Mouse (Mus musculus) forebrain, embryonic 13.5 days (tissue): Measurements from ENCODE around the gene Abcb4. TPM values are rescaled to one million over a fixed set of nuclear protein-coding genes. Genes with fewer than 3 reads are reported as not detected.

Experiments
- ATAC-seq: fragments of 200-750 bp; cut with Nextera tagmentation; 2 replicates; pipeline ENCODE4 v1.8.0; 2017
- H3K27ac ChIP-seq: fragments of 300-500 bp; sonication (generic); 2 replicates; pipeline ENCODE4 v1.5.1; 2015; ENCODE audit warnings: inconsistent platforms, mild to moderate bottlenecking, moderate library complexity
- H3K27me3 ChIP-seq: fragments of 300-500 bp; sonication (generic); 2 replicates; pipeline ENCODE4 v1.6.1; 2015; ENCODE audit warnings: mild to moderate bottlenecking, inconsistent platforms
- H3K36me3 ChIP-seq: fragments of 300-500 bp; sonication (generic); 2 replicates; pipeline ENCODE4 v1.6.1; 2015; ENCODE audit warnings: mild to moderate bottlenecking, inconsistent platforms; ENCODE audit not compliant: poor library complexity, severe bottlenecking
- H3K4me1 ChIP-seq: fragments of 300-500 bp; sonication (generic); 2 replicates; pipeline ENCODE4 v1.6.1; 2015; ENCODE audit warnings: inconsistent platforms
- H3K4me2 ChIP-seq: fragments of 300-500 bp; sonication (generic); 2 replicates; pipeline ENCODE4 v1.6.1; 2015; ENCODE audit warnings: inconsistent platforms, mild to moderate bottlenecking, moderate library complexity
- H3K4me3 ChIP-seq: fragments of 300-500 bp; sonication (generic); 2 replicates; pipeline ENCODE4 v1.5.1; 2015; ENCODE audit warnings: mild to moderate bottlenecking, inconsistent platforms
- H3K9ac ChIP-seq: fragments of 300-500 bp; sonication (generic); 2 replicates; pipeline ENCODE4 v1.6.1; 2015; ENCODE audit warnings: mild to moderate bottlenecking, inconsistent platforms
- H3K9me3 ChIP-seq: fragments of 300-500 bp; sonication (generic); replicated peaks from 2 replicates; pipeline ENCODE4 v1.6.1; 2016; ENCODE audit warnings: inconsistent platforms
- WGBS: fragments of 180-500 bp; shearing (Covaris S2); methylation state at CpG from one replicate; pipeline ENCODE4 v1.1.7; 2015; 5-methylcytosine and 5-hydroxymethylcytosine counted together
- polyA plus RNA-seq: library from polyadenylated mRNA; unstranded; fragments of >200 nt; fragmentation: Nextera tagmentation; extraction: Ambion mirVana; gene quantifications from 2 replicates; pipeline ENCODE4 v1.2.1, GENCODE M21; 2015

Gene Abcb4
- polyA plus RNA-seq, 1 experiment from 2014 or later: 0.45 TPM

DNA sequence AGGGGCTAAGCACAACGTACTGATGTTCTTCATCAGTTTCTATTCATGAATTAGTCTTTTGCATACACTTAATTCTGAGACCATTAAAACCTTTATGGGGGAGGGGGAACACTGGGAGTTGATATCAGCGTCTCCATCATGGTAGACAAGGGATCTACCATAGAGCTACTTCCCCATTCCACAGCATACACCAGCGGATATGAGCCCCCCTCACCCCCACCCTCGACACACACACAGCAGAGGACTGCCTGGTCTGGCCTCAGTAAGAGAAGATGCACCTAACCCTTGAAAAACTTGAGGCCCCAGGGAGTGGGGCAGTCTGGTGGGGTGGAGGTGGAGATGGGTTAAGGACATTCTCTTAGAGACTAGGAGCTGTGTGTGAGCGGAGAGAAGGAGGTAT, 15.7 kb upstream of the Abcb4 start:
- no peaks in the 10 kb centered on the region for H3K27me3 ChIP-seq
- no peak for ATAC-seq
- no peaks in the 10 kb centered on the region for H3K9me3 ChIP-seq
- no peak overlapping the region for H3K27ac ChIP-seq
- H3K9ac ChIP-seq: no peak overlapping the region
- 83% methylated on average over 5 of the region's 5 CpGs for WGBS
- H3K4me1 ChIP-seq: no peaks in the 10 kb centered on the region
- H3K4me3 ChIP-seq: no peak overlapping the region
- no peak overlapping the region for H3K4me2 ChIP-seq
- H3K36me3 ChIP-seq: no peaks in the 10 kb centered on the region

DNA sequence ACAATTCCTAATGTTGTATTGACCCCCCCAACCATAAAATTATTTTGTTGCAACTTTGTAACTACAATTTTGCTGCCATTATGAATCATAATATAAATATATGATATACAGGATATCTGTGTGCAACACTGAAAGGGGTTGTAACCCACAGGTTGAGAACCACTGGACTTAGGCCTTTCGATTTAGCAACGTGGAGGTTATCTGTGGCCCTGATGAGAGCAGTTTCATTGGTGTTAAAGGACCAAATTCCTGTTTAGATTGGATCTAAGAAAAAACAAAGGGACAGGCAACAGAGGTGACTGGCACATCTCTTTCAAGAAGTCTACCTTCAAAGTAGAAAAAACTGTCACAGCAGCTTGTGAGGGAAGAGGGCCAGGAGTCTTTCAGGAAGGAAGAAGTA, 7.7 kb upstream of the Abcb4 start:
- Histone ChIP-seq H3K4me3 (no peak overlapping the region), H3K4me1 (no peaks in the 10 kb centered on the region), H3K9me3 (0 out of 2 replicates have a peak, but pooled peaks cover 2% of the 10 kb centered on the region), H3K27ac (no peak overlapping the region), H3K9ac (no peak overlapping the region), H3K36me3 (no peaks in the 10 kb centered on the region), H3K27me3 (no peaks in the 10 kb centered on the region), H3K4me2 (no peak overlapping the region)
- 79% methylated on average over 2 of the region's 2 CpGs for WGBS
- ATAC-seq: no peak

DNA sequence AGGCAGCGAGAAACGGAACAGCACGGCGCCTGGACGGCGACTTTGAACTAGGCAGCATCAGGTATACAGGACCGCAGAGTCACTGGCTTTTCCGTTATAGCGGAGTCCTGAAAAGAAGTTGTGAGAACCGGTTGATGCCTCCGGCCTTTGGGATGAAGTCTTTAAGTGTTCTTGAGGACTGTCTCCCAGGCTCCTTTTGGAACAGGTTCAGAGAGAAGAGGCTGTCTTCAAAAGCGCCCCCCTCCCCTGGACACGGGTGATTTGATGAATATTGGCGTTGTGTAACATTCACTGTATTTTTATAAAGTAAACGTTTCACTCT, 548 bp downstream of the Abcb4 start:
- peaks cover 13% of the 10 kb centered on the region; the same call in 1 of the 2 replicates for H3K27me3 ChIP-seq
- ATAC-seq: no peak
- 7% methylated on average over 15 of the region's 15 CpGs for WGBS
- H3K9ac ChIP-seq: peak overlapping the region; percentile 74
- peaks cover 16% of the 10 kb centered on the region for H3K4me1 ChIP-seq
- 0 out of 2 replicates have a peak, but pooled peaks cover 2% of the 10 kb centered on the region for H3K9me3 ChIP-seq
- peak overlapping the region; percentile 65 for H3K4me3 ChIP-seq
- H3K36me3 ChIP-seq: no peaks in the 10 kb centered on the region
- no peak overlapping the region for H3K27ac ChIP-seq
- H3K4me2 ChIP-seq: peak overlapping the region; percentile 86

DNA sequence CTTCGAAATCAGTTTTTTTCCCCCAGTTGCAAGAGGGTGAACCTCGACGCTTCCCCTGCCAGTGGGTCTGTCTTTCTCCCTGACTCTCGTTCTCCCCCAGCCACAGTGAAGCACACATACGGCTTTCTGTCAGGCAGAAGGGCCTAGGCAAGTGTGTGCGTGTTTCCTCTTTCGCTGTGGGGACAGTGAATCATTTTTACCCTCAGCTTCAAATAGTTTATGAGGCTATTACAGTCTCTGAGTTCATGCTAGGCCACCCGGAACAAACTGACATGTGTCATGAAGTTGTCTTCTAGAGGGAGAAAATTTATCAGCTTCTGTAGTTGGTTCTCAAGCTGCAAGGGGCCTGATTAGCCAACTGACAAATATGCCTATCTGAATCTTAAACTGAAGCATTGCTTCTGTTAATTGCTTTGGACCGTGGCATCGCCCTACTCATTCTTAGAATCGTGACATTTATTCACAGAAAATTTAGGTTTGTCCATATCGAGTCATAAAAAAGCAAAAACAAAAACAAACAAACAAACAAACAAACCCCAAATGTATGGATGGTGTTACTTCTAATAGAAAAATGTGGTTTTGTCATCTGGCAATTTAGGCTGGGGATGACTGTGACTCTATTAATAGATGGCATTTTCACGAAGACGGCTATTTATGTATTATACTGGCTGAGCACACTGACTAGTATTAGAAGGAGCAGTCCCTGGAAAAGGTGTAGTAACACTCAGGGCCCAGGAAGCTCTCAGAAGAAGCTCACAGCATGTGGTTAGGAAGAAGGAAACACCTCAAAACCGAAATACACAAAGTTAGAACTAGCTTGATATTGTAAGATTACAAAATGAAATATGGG, 1.3 kb downstream of the Abcb4 start:
- Histone ChIP-seq H3K36me3 (no peaks in the 10 kb centered on the region), H3K4me1 (peaks cover 16% of the 10 kb centered on the region), H3K4me3 (no peak overlapping the region), H3K27ac (no peak overlapping the region), H3K27me3 (peaks cover 13% of the 10 kb centered on the region; the same call in 1 of the 2 replicates), H3K9ac (no peak overlapping the region), H3K4me2 (0 out of 2 replicates have a peak overlapping the region, but pooled peaks have one; percentile 86), H3K9me3 (0 out of 2 replicates have a peak, but pooled peaks cover 2% of the 10 kb centered on the region)
- ATAC-seq: no peak
- WGBS: 70% methylated on average over 15 of the region's 15 CpGs

DNA sequence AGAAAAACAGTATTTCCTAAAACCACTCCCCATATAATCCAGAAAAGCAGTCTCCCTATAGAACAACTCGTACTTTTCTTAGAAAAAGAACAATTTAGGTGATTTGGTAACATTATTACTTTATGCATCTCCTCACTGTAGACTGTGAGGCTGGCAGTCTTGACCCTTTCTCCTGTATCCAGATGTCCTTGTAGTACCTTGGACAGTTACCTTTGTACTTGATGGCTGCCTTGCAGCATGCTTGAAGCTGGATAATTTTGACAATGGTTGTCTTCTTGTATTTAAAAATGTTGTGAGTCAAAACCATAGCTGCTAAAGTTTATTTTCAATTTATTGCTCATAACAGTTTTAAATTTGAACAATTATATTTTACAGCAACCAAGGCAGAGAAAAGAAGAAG, 2.7 kb downstream of the Abcb4 start:
- Histone ChIP-seq H3K4me2 (no peak overlapping the region), H3K36me3 (no peaks in the 10 kb centered on the region), H3K4me3 (no peak overlapping the region), H3K27me3 (peaks cover 13% of the 10 kb centered on the region; the same call in 1 of the 2 replicates), H3K27ac (no peak overlapping the region), H3K9ac (no peak overlapping the region), H3K4me1 (peaks cover 16% of the 10 kb centered on the region), H3K9me3 (no peaks in the 10 kb centered on the region)
- no peak for ATAC-seq
- WGBS: 82% methylated on average over 1 of the region's 1 CpGs

DNA sequence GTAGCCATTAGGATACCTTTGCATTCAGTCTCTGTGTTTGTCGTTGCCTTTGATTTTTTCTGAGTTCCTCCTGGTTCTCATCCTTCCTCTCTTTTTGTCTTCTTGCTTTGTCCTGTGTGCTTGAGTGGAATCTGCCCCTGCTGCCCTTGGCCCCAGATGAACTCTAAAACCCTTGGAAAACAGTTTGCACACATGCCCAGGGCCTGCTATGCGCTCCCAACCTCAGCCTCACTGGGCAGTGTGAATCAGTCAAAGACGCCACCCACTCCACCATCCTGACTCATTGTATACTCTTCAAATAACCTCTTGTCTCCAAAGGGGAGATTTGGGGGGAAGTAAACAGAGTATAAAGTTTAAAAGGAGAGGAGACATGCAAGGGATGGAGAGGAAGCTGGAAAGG, 4.7 kb downstream of the Abcb4 start:
- Histone ChIP-seq H3K9me3 (no peaks in the 10 kb centered on the region), H3K27me3 (0 out of 2 replicates have a peak, but pooled peaks cover 4% of the 10 kb centered on the region), H3K4me3 (no peak overlapping the region), H3K36me3 (no peaks in the 10 kb centered on the region), H3K9ac (no peak overlapping the region), H3K4me2 (no peak overlapping the region), H3K27ac (no peak overlapping the region), H3K4me1 (peaks cover 9% of the 10 kb centered on the region)
- ATAC-seq: no peak
- 63% methylated on average over 3 of the region's 3 CpGs for WGBS

DNA sequence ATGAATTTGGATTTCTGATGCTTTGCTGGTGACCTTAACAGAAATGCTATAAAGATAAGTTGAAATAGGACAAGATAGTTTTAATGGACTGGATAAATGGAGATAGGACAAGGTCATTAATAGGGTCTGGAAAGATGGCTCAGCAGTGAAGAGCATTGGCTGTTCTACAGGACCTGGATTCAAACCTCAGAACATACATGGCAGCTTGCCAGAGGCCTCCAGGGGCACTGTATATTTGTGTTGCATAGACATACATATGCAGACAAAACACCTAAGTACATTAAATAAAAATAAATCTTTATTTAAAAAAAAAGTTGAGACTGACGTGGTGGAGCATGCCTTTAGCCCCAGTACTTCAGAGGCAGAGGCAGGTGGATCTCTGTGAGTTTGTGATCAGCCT, 7.5 kb downstream of the Abcb4 start:
- Histone ChIP-seq H3K36me3 (no peaks in the 10 kb centered on the region), H3K4me2 (no peak overlapping the region), H3K9me3 (no peaks in the 10 kb centered on the region), H3K4me3 (no peak overlapping the region), H3K27ac (no peak overlapping the region), H3K27me3 (no peaks in the 10 kb centered on the region), H3K4me1 (no peaks in the 10 kb centered on the region), H3K9ac (no peak overlapping the region)
- 87% methylated on average over 1 of the region's 1 CpGs for WGBS
- ATAC-seq: no peak

DNA sequence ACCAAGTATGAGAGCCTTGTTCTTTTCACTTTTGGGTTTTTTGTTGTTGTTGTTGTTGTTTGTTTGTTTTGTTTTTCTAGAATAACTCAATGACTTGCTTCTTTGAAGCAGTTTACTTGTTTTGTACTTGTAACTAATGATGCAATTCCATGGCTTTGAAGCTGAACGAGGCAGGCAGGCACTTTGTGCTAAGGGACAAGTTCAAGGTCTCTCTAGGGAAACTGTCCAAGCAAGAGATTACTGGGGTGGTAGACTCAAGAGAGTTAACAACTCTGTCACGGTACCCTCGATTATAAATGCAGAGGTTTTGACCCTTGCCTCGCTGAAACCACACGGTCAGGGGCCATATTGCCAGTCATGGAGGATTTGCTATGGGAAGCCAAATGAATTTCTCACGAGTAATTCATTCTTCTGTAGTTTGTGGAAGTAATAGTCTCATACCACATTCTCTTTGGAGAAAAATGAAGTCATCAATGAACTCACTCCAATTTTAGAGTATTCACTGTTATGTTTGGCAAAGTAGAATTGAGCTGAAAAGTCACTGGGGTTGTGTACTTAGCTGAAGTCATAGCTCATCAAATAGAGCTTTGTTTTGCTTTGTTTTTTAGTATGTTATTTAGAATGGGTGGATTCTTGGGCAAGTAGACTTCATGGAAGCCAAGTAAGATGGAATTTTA, 8.8 kb downstream of the Abcb4 start:
- H3K4me2 ChIP-seq: no peak overlapping the region
- no peaks in the 10 kb centered on the region for H3K9me3 ChIP-seq
- no peaks in the 10 kb centered on the region for H3K27me3 ChIP-seq
- WGBS: 80% methylated on average over 6 of the region's 6 CpGs
- no peaks in the 10 kb centered on the region for H3K36me3 ChIP-seq
- no peak overlapping the region for H3K27ac ChIP-seq
- no peak overlapping the region for H3K4me3 ChIP-seq
- H3K9ac ChIP-seq: no peak overlapping the region
- no peak for ATAC-seq
- H3K4me1 ChIP-seq: no peaks in the 10 kb centered on the region

DNA sequence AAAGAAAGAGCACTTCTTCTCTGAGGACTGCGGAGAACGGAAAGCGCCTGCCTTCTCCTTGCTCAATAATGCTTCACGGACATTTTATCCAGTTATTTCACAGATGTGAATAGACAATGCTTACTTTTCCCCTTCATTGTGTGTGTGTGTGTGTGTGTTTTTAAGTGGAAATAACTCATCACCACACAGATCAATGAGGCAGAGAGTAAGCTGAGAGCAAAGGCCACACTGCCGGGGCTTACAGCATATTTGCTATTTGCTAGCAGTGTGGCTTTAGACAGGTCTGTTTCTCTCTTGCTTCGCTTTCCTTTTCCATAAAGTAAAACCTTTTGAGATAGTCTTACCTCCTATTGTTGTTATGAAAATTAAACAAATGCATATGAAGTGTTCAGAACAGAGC, 11.0 kb downstream of the Abcb4 start:
- WGBS: 44% methylated on average over 6 of the region's 6 CpGs
- Histone ChIP-seq H3K9me3 (no peaks in the 10 kb centered on the region), H3K4me2 (no peak overlapping the region), H3K27me3 (no peaks in the 10 kb centered on the region), H3K9ac (no peak overlapping the region), H3K4me3 (no peak overlapping the region), H3K27ac (no peak overlapping the region), H3K36me3 (no peaks in the 10 kb centered on the region), H3K4me1 (no peaks in the 10 kb centered on the region)
- ATAC-seq: no peak

DNA sequence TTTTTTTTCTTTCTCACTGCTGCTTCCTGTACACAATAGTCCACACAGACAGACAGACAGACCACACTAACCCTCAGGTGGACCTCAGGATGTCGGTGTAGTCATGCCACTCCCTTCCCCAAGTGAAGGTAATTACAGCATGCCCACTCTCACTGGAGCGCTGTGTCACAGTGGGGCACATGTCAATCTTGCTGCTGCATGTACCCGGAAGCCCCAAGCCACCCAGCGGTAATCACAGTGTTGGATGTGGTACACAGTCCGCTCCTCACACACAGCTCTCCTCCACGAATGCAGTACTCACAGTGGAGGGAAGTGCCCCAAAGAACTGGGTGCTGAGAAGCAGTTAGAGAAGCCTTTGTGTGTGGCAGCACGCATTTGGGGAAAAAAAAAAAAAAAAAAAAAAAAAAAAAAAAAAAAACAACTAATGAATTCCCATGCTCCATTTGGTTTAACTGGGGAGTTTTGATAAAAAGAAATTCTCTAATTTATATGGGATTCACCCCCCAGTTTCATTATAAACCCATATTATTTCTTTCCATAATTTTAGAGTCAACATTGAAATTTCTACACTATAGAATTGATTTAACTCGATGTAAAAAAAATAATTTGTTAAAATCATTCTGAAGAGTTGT, 18.2 kb downstream of the Abcb4 start:
- H3K36me3 ChIP-seq: no peaks in the 10 kb centered on the region
- no peak overlapping the region for H3K27ac ChIP-seq
- no peaks in the 10 kb centered on the region for H3K27me3 ChIP-seq
- H3K9me3 ChIP-seq: no peaks in the 10 kb centered on the region
- no peak overlapping the region for H3K9ac ChIP-seq
- no peak for ATAC-seq
- WGBS: 80% methylated on average over 8 of the region's 8 CpGs
- no peak overlapping the region for H3K4me3 ChIP-seq
- no peaks in the 10 kb centered on the region for H3K4me1 ChIP-seq
- H3K4me2 ChIP-seq: no peak overlapping the region

DNA sequence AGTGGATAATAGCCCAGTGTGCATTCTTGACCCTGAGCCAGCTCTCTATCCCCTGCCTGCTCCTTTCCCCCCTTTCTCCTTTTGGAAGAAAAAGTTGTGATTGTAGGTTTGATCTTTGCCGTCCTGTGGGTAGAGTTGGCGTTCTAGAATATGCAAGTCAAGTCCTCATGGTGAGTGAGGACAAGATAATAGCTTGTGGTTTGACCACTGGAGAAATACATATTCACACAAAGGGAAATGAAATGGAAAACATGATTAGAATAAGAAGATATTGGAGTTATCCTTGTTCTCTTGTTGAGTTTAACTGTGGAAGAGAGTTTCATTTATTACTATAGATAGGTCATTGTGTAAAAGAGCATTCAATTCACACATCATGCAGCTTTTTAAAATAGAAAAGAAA, 22.9 kb downstream of the Abcb4 start:
- H3K27ac ChIP-seq: no peak overlapping the region
- H3K9ac ChIP-seq: no peak overlapping the region
- no peaks in the 10 kb centered on the region for H3K27me3 ChIP-seq
- no peaks in the 10 kb centered on the region for H3K9me3 ChIP-seq
- H3K4me2 ChIP-seq: no peak overlapping the region
- H3K36me3 ChIP-seq: no peaks in the 10 kb centered on the region
- WGBS: 77% methylated on average over 2 of the region's 2 CpGs
- no peak overlapping the region for H3K4me3 ChIP-seq
- ATAC-seq: no peak
- H3K4me1 ChIP-seq: no peaks in the 10 kb centered on the region

DNA sequence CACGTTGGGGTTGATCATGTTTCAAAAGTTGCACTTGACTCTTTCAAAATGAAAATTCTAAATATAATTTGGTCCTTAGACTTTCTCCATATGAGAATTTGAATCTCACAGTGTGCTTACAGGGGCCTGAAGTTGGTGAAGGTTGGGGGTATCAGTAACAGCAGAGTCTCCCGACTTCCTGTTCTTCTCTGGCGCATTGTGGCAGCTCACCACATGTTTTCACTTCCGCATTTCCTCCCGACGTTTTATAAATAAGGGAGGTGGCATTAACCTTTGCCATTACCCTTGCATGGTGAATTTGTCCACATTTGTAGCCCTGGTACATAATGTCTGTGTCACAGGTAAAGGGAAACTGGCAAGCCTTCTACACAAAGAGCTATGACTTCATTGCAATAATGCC, 23.6 kb downstream of the Abcb4 start:
- Histone ChIP-seq H3K27me3 (no peaks in the 10 kb centered on the region), H3K36me3 (no peaks in the 10 kb centered on the region), H3K4me1 (no peaks in the 10 kb centered on the region), H3K27ac (no peak overlapping the region), H3K4me2 (no peak overlapping the region), H3K4me3 (no peak overlapping the region), H3K9ac (no peak overlapping the region), H3K9me3 (no peaks in the 10 kb centered on the region)
- WGBS: 81% methylated on average over 6 of the region's 6 CpGs
- no peak for ATAC-seq
